Mouse (Mus musculus) liver, embryonic 16.5 days (tissue): Measurements from ENCODE around the gene Gm26727. TPM values are rescaled to one million over a fixed set of nuclear protein-coding genes. Genes with fewer than 3 reads are reported as not detected.
"Not testable (repeated sequence)": the region's sequence is repeated elsewhere in the genome, so short reads cannot be mapped to it uniquely, and the experiment has no call there.

ENCODE experiments used
- ATAC-seq: fragments of 200-750 bp; cut with Nextera tagmentation; 2 replicates; pipeline ENCODE4 v1.8.0; 2017; ENCODE audit warnings: low read depth, mild to moderate bottlenecking, moderate number of reproducible peaks, moderate library complexity
- H3K27ac ChIP-seq: fragments of 300-500 bp; sonication (generic); 2 replicates; pipeline ENCODE4 v1.5.1; 2014; ENCODE audit warnings: mild to moderate bottlenecking, low read length
- H3K27me3 ChIP-seq: fragments of 300-500 bp; sonication (generic); 2 replicates; pipeline ENCODE4 v1.6.1; 2014; ENCODE audit warnings: low read depth, low read length, mixed read lengths; ENCODE audit not compliant: control insufficient read depth, insufficient read depth
- H3K36me3 ChIP-seq: fragments of 300-500 bp; sonication (generic); 2 replicates; pipeline ENCODE4 v1.6.1; 2014; ENCODE audit warnings: mild to moderate bottlenecking; ENCODE audit not compliant: control insufficient read depth, insufficient read depth
- H3K4me1 ChIP-seq: fragments of 300-500 bp; sonication (generic); 2 replicates; pipeline ENCODE4 v1.6.1; 2014; ENCODE audit warnings: low read depth, low read length, mixed read lengths; ENCODE audit not compliant: control insufficient read depth
- H3K4me2 ChIP-seq: fragments of 300-500 bp; sonication (generic); 2 replicates; pipeline ENCODE4 v1.6.1; 2014; ENCODE audit warnings: low read depth, low read length, mixed read lengths
- H3K4me3 ChIP-seq: fragments of 300-500 bp; sonication (generic); 2 replicates; pipeline ENCODE4 v1.5.1; 2014; ENCODE audit warnings: low read depth, mild to moderate bottlenecking, low read length
- H3K9ac ChIP-seq: fragments of 300-500 bp; sonication (generic); 2 replicates; pipeline ENCODE4 v1.6.1; 2014; ENCODE audit warnings: low read depth, low read length
- H3K9me3 ChIP-seq: fragments of 300-500 bp; sonication (generic); replicated peaks from 2 replicates; pipeline ENCODE4 v1.6.1; 2016; ENCODE audit warnings: low read length; ENCODE audit not compliant: control insufficient read depth
- WGBS: fragments of 180-500 bp; shearing (Covaris S2); extraction: QIAGEN DNeasy Blood & Tissue Kit; methylation state at CpG from one replicate; pipeline ENCODE4 v1.1.7; 2014; ENCODE audit not compliant: insufficient replicate concordance; 5-methylcytosine and 5-hydroxymethylcytosine counted together
- polyA plus RNA-seq: library from polyadenylated mRNA; unstranded; fragments of >200 nt; fragmentation: Nextera tagmentation; extraction: Ambion mirVana; gene quantifications from 2 replicates; pipeline ENCODE4 v1.2.1, GENCODE M21; 2015

The Gm26727 gene
- polyA plus RNA-seq, 1 experiment from 2014 or later = not detected

DNA sequence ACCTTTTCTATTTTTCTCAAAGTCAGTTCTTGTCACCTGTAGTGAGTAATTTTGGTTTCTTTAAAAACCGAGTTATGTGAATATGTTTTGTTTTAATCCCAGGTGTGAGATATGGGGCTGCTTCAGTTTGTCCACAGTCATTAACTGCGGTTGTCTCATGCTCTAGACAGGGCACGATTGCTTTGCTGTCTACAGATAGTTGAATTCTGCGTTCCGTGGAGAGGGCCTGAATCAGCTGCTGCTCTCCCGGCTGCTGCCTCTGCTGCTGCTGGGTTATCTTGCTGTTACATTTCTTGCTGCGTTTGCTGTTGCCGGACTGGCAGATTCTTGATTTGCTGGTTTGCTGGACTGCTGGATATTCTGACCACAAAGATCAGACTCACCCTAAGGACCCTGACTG is 5.3 kb upstream of the Gm26727 start:
- Histone ChIP-seq H3K27me3 (no peaks in the 10 kb centered on the region), H3K4me1 (no peaks in the 10 kb centered on the region), H3K36me3 (no peaks in the 10 kb centered on the region), H3K4me2 (no peak overlapping the region), H3K4me3 (no peak overlapping the region), H3K9ac (no peak overlapping the region), H3K9me3 (no peaks in the 10 kb centered on the region), H3K27ac (no peak overlapping the region)
- WGBS = 33% methylated on average over 8 of the region's 8 CpGs
- ATAC-seq = no peak

DNA sequence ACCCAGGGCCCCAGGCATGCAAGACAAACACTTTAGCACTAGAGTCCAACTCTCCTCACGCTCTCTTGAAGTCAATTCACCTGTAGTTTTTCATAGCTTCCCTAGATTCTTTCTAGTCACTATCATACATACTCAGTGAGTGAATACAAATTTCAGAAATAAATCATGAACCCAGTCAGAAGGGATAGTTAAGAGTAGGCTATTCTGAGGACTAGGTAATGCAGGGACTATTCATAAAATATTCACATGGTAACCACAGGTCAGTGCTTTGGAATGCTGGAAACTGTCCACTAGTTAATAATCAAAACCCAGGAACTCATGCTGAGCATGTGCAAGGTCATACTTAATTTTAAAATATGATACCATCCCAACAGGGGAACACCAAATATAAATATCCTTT is 10.2 kb downstream of the Gm26727 start:
- Histone ChIP-seq H3K27ac (no peak overlapping the region), H3K9me3 (no peaks in the 10 kb centered on the region), H3K27me3 (no peaks in the 10 kb centered on the region), H3K4me1 (no peaks in the 10 kb centered on the region), H3K9ac (no peak overlapping the region), H3K4me3 (no peak overlapping the region), H3K36me3 (no peaks in the 10 kb centered on the region), H3K4me2 (no peak overlapping the region)
- 53% methylated on average over 1 of the region's 1 CpGs for WGBS
- ATAC-seq = no peak

DNA sequence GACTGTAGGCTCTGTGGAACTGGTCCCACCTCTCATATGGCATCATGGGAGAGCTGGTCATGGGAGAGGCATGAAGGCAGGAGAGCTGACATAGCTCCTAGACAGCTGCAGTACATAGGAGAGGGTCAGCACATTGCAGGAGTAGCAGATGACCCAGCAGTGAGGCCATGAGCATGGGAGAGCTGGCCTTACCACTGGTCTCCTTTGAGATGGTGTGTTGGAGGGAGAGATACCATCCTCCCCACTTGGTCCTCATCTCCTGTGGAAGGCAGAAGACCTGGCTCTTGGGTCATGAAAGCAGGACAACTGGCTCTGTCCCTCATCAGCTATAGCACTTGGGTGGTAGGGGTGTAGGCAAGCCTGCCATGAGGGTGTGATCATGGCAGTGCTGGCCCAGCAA is 12.1 kb downstream of the Gm26727 start:
- Histone ChIP-seq H3K27ac (no peak overlapping the region), H3K9me3 (no peaks in the 10 kb centered on the region), H3K36me3 (no peaks in the 10 kb centered on the region), H3K27me3 (no peaks in the 10 kb centered on the region), H3K4me1 (no peaks in the 10 kb centered on the region), H3K4me3 (no peak overlapping the region), H3K9ac (no peak overlapping the region), H3K4me2 (no peak overlapping the region)
- ATAC-seq = no peak

DNA sequence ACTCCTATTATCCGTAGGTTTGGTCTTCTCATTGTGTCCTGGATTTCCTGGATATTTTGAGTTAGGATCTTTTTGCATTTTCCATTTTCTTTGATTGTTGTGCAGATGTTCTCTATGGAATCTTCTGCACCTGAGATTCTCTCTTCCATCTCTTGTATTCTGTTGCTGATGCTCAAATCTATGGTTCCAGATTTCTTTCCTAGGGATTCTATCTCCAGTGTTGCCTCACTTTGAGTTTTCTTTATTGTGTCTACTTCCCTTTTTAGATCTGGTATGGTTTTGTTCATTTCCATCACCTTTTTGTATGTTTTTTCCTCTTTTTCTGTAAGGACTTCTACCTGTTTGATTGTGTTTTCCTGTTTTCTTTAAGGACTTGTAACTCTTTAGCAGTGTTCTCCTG is 19.6 kb downstream of the Gm26727 start, which contains the start of gene Gm21830:
Gm21830 (plus strand) TSS at position 301 of the 400 bp plus-strand sequence.
- H3K27me3 ChIP-seq, H3K27ac ChIP-seq, H3K9ac ChIP-seq, H3K4me3 ChIP-seq, H3K4me1 ChIP-seq, ATAC-seq, H3K9me3 ChIP-seq, H3K36me3 ChIP-seq, H3K4me2 ChIP-seq: not testable (repeated sequence)
- WGBS = no CpG with 5 or more reads among the region's 1 CpGs

Other genes starting within 250 kb of the Gm26727 start
- not detected in 2 replicates for gene Gm21830, start 19.5 kb downstream of the Gm26727 start, polyA plus RNA-seq
- 0.02 TPM in 1 of 2 replicates, not detected in the other for gene Xirp2, start 12.8 kb upstream of the Gm26727 start, polyA plus RNA-seq
- 0.25 and 0.33 TPM in 2 replicates for gene B3galt1, start 132.7 kb upstream of the Gm26727 start, polyA plus RNA-seq